Mouse (Mus musculus): ENCODE results near the gene Olfr524. TPM values are rescaled to one million over a fixed set of nuclear protein-coding genes. Genes with fewer than 3 reads are reported as not detected.

Olfr524 gene
- polyA plus RNA-seq, 1 experiment from 2014 or later: 0.43 TPM

DNA sequence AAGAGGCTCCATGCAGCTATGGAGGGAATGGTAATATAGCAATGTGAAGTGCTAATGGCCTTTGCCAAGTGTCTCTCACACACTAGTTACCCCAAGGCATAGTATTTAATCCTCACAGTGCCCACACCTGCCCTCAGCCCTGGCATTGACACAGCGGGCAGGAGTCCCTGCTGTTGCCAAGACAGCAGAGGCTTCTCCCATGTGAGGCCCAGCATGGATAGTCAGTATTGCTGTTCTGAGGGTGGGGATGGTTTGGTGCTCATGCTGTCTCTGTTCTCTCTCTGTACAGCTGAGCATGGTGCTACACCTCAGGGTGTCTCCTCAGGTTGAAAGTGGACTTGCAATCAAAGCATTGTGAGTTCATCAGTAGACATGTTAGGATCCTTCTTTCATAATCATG is 15.3 kb downstream of the Olfr524 start:
- ATAC-seq (replicated peaks; ENCODE audit: extremely low read depth, insufficient read depth, low FRiP score): no peak
- Histone ChIP-seq H3K27me3 (ENCODE audit: control insufficient read depth, insufficient read depth, low read length) (no peaks in the 10 kb centered on the region), H3K4me1 (ENCODE audit: control insufficient read depth, insufficient read depth, low read length) (no peaks in the 10 kb centered on the region)

DNA sequence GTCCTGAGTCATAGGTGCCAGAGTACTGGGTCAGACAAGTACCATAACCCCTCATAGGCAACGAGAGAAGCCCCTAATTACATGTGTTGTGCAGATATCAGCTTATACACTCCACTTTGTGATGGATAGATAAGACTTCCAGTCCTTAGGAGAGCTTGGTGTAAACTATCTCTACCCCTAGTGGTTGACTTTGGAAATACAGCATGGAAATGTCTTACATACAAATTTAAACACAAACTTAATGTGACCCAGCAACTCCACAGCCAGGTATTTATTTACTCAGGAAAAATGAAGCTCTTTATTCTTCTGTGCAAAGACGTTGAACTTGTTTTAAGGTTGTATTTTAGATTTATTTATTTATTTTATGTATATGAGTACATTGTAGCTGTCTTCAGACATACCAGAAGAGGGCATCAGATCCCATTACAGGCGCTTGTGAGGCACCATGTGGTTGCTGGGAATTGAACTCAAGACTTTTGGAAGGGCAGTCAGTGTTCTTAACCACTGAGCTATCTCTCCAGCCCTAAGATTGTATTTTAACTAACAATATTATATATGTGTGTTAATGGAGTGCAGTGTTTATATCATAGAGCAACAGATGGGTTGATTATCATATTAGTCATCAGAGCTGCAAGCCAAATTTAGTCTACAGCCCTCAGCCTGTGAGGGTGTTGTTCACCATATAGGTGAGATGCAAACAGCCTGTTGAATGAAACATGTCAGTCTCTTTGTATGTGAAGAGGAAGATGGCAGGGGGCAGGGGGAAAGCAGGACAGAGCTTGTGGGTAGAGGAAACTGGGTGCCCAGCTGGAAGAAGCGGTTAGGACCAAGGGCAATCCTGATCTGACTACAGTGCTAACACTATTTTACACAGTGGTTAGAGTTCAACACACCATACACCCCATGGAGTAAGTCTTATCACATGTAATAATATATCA is 17.1 kb downstream of the Olfr524 start:
- 49% methylated on average over 4 of the region's 4 CpGs for WGBS

More for the DNA sequence above, 15.3 kb downstream of the Olfr524 start:
- no peak overlapping the region for H3K4me2 ChIP-seq (ENCODE audit: low read depth, low read length)
- H3K36me3 ChIP-seq (ENCODE audit: control insufficient read depth, insufficient read depth): no peaks in the 10 kb centered on the region
- H3K9me3 ChIP-seq (replicated peaks; ENCODE audit: control insufficient read depth, low read length): no peaks in the 10 kb centered on the region
- H3K4me3 ChIP-seq (ENCODE audit: low read length): no peak overlapping the region
- H3K27ac ChIP-seq (ENCODE audit: low read length): no peak overlapping the region
- no peak overlapping the region for H3K9ac ChIP-seq (ENCODE audit: low read length)
- WGBS: 68% methylated on average over 1 of the region's 1 CpGs

GRCm38 (mm10) chr7:140187721-140188390 is 17.9 kb downstream of the Olfr524 start:
- H3K9me3 ChIP-seq (replicated peaks; ENCODE audit: control insufficient read depth, low read length): no peaks in the 10 kb centered on the region
- no peak overlapping the region for H3K27ac ChIP-seq (ENCODE audit: low read length)
- H3K36me3 ChIP-seq (ENCODE audit: control insufficient read depth, insufficient read depth): no peaks in the 10 kb centered on the region
- H3K4me1 ChIP-seq (ENCODE audit: control insufficient read depth, insufficient read depth, low read length): no peaks in the 10 kb centered on the region
- no peak overlapping the region for H3K9ac ChIP-seq (ENCODE audit: low read length)
- H3K4me3 ChIP-seq (ENCODE audit: low read length): no peak overlapping the region
- 80% methylated on average over 7 of the region's 7 CpGs for WGBS
- ATAC-seq (replicated peaks; ENCODE audit: extremely low read depth, insufficient read depth, low FRiP score): no peak
- no peaks in the 10 kb centered on the region for H3K27me3 ChIP-seq (ENCODE audit: control insufficient read depth, insufficient read depth, low read length)
- H3K4me2 ChIP-seq (ENCODE audit: low read depth, low read length): no peak overlapping the region

More for the DNA sequence above, 17.1 kb downstream of the Olfr524 start:
- ATAC-seq (replicated peaks; ENCODE audit: extremely low read depth, insufficient read depth, low FRiP score): no peak
- Histone ChIP-seq H3K36me3 (ENCODE audit: control insufficient read depth, insufficient read depth) (no peaks in the 10 kb centered on the region), H3K4me1 (ENCODE audit: control insufficient read depth, insufficient read depth, low read length) (no peaks in the 10 kb centered on the region), H3K4me2 (ENCODE audit: low read depth, low read length) (no peak overlapping the region), H3K27me3 (ENCODE audit: control insufficient read depth, insufficient read depth, low read length) (no peaks in the 10 kb centered on the region), H3K4me3 (ENCODE audit: low read length) (no peak overlapping the region), H3K27ac (ENCODE audit: low read length) (no peak overlapping the region), H3K9ac (ENCODE audit: low read length) (no peak overlapping the region), H3K9me3 (replicated peaks; ENCODE audit: control insufficient read depth, low read length) (no peaks in the 10 kb centered on the region)

- Histone ChIP-seq H3K9ac (ENCODE audit: low read length) (no peak overlapping the region), H3K9me3 (replicated peaks; ENCODE audit: control insufficient read depth, low read length) (no peaks in the 10 kb centered on the region), H3K4me2 (ENCODE audit: low read depth, low read length) (no peak overlapping the region), H3K36me3 (ENCODE audit: control insufficient read depth, insufficient read depth) (no peaks in the 10 kb centered on the region), H3K27ac (ENCODE audit: low read length) (no peak overlapping the region), H3K4me1 (ENCODE audit: control insufficient read depth, insufficient read depth, low read length) (no peaks in the 10 kb centered on the region), H3K4me3 (ENCODE audit: low read length) (no peak overlapping the region), H3K27me3 (ENCODE audit: control insufficient read depth, insufficient read depth, low read length) (no peaks in the 10 kb centered on the region)
- ATAC-seq (replicated peaks; ENCODE audit: extremely low read depth, insufficient read depth, low FRiP score): no peak
- 60% methylated on average over 18 of the region's 18 CpGs for WGBS
Measured at GRCm38 (mm10) chr7:140186646-140187620, 18.8 kb downstream of the Olfr524 start.

- Histone ChIP-seq H3K36me3 (ENCODE audit: control insufficient read depth, insufficient read depth) (no peaks in the 10 kb centered on the region), H3K4me2 (ENCODE audit: low read depth, low read length) (no peak overlapping the region), H3K27me3 (ENCODE audit: control insufficient read depth, insufficient read depth, low read length) (no peaks in the 10 kb centered on the region), H3K9me3 (replicated peaks; ENCODE audit: control insufficient read depth, low read length) (no peaks in the 10 kb centered on the region), H3K4me1 (ENCODE audit: control insufficient read depth, insufficient read depth, low read length) (no peaks in the 10 kb centered on the region), H3K4me3 (ENCODE audit: low read length) (no peak overlapping the region), H3K9ac (ENCODE audit: low read length) (no peak overlapping the region), H3K27ac (ENCODE audit: low read length) (no peak overlapping the region)
- 78% methylated on average over 4 of the region's 4 CpGs for WGBS
- ATAC-seq (replicated peaks; ENCODE audit: extremely low read depth, insufficient read depth, low FRiP score): no peak
Measured at GRCm38 (mm10) chr7:140184206-140184605, 21.6 kb downstream of the Olfr524 start.

- no peaks in the 10 kb centered on the region for H3K9me3 ChIP-seq (replicated peaks; ENCODE audit: control insufficient read depth, low read length)
- no peak overlapping the region for H3K27ac ChIP-seq (ENCODE audit: low read length)
- H3K4me1 ChIP-seq (ENCODE audit: control insufficient read depth, insufficient read depth, low read length): no peaks in the 10 kb centered on the region
- no peak for ATAC-seq (replicated peaks; ENCODE audit: extremely low read depth, insufficient read depth, low FRiP score)
- H3K4me3 ChIP-seq (ENCODE audit: low read length): no peak overlapping the region
- H3K9ac ChIP-seq (ENCODE audit: low read length): no peak overlapping the region
- no peaks in the 10 kb centered on the region for H3K27me3 ChIP-seq (ENCODE audit: control insufficient read depth, insufficient read depth, low read length)
- 70% methylated on average over 2 of the region's 2 CpGs for WGBS
- no peak overlapping the region for H3K4me2 ChIP-seq (ENCODE audit: low read depth, low read length)
- H3K36me3 ChIP-seq (ENCODE audit: control insufficient read depth, insufficient read depth): no peaks in the 10 kb centered on the region
Measured at GRCm38 (mm10) chr7:140180692-140181091, 25.1 kb downstream of the Olfr524 start.

DNA sequence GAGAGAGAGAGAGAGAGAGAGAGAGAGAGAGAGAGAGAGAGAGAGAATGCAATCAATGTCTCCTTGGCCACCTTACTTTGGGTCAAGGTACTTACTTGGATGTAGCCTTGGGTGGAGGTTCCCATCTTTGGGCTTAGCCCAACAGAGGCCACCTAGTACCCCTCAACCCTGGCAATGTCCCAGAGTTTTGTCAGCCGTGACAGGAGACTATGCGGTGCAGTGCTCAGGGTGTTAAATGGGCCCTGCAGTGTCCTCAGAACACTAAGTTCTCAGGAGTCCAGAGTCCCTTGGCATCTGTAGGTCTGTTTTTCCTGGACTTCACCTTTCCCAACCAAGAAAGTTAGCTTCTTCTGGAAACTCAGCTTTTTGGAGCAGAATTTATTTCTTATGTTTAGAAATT is 26.6 kb downstream of the Olfr524 start:
- Histone ChIP-seq H3K9ac (ENCODE audit: low read length) (no peak overlapping the region), H3K27me3 (ENCODE audit: control insufficient read depth, insufficient read depth, low read length) (no peaks in the 10 kb centered on the region), H3K9me3 (replicated peaks; ENCODE audit: control insufficient read depth, low read length) (no peaks in the 10 kb centered on the region), H3K4me1 (ENCODE audit: control insufficient read depth, insufficient read depth, low read length) (no peaks in the 10 kb centered on the region), H3K4me2 (ENCODE audit: low read depth, low read length) (no peak overlapping the region), H3K27ac (ENCODE audit: low read length) (no peak overlapping the region), H3K4me3 (ENCODE audit: low read length) (no peak overlapping the region), H3K36me3 (ENCODE audit: control insufficient read depth, insufficient read depth) (no peaks in the 10 kb centered on the region)
- WGBS: 89% methylated on average over 2 of the region's 2 CpGs
- no peak for ATAC-seq (replicated peaks; ENCODE audit: extremely low read depth, insufficient read depth, low FRiP score)

GRCm38 (mm10) chr7:140172936-140173335 is 32.8 kb downstream of the Olfr524 start, which contains the start of gene Olfr523:
Gene Olfr523, plus strand, starts transcription at chr7:140173217.
- no peaks in the 10 kb centered on the region for H3K36me3 ChIP-seq (ENCODE audit: control insufficient read depth, insufficient read depth)
- no peaks in the 10 kb centered on the region for H3K4me1 ChIP-seq (ENCODE audit: control insufficient read depth, insufficient read depth, low read length)
- H3K4me3 ChIP-seq (ENCODE audit: low read length): no peak within 1 kb of the TSS
- H3K9me3 ChIP-seq (replicated peaks; ENCODE audit: control insufficient read depth, low read length): 0 out of 2 replicates have a peak, but pooled peaks cover 2% of the 10 kb centered on the region
- H3K27me3 ChIP-seq (ENCODE audit: control insufficient read depth, insufficient read depth, low read length): no peaks in the 10 kb centered on the region
- 30% methylated on average over 1 of the region's 1 CpGs for WGBS
- H3K9ac ChIP-seq (ENCODE audit: low read length): no peak within 1 kb of the TSS
- ATAC-seq (replicated peaks; ENCODE audit: extremely low read depth, insufficient read depth, low FRiP score): no peak
- no peak within 1 kb of the TSS for H3K27ac ChIP-seq (ENCODE audit: low read length)
- H3K4me2 ChIP-seq (ENCODE audit: low read depth, low read length): no peak within 1 kb of the TSS

All from heart, embryonic 16.5 days (tissue).